Mouse (Mus musculus): ENCODE data around the gene Irf8.

Irf8 gene

DNA sequence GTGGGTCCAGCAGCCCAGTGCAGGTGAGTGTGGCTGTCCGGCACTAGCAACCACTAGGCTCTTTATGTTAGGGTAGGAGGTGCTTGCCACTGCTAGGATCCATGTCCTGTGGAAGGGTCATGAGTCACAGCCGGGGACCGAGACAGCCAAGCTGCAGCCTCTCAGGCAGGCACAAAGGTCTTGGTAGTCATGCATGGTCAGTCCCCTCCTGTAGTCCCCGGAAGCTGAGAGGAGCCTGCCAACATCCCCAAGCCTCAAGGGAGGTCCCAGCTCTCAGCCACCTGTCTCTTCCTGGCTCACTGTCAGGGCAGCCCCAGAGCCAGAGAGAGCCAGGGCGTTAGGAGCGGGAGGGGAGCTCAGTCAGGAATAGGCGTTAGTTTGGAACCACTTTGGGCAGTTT lies 11.1 kb downstream of the Irf8 start:
- DNase-seq (ENCODE audit: low spot score in 2 of 2) = no peak

GRCm38 (mm10) chr8:120750616-120751015 lies 14.5 kb downstream of the Irf8 start:
- DNase-seq (ENCODE audit: low spot score in 2 of 2) = no peak

DNA sequence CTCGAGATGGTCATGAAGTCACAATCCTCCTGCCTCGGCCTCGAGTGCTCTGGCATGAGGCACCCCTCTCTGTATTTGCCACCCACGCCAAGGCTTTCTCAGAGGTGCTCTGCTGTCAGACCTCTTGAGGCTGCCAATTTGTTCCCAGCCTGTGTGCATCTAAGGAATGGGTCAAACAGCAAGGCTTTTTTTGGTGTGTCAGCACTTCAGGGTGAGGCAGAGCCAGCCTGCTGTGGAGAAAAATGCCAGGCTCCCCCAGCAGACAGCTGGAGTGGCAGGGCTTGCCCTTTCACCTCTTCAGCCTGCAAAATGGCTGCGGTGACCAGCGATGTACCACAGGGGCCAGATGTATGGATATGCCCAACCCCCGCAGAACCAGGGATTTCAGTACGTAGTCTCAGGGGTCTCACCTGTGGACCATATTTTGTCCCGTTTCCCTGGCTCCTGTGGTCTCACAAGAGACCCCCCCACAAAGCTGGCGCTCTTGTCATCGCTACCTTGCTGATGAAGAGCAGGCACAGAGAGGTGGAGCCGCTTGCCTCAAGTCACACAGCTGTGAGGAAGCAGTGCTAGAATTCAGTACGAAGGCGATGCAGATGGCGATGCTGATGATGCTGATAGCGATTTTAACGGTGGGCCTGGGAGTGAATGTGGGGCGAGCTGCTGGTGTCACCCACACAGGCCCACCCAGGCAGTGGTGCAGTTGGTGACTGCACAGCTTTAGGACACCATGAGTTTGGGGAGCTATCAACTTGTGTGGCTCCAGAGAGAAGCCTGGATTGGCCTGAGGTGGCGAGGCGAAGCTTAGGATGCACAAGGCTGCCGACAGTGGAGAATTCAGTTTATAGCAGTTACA lies 15.3 kb downstream of the Irf8 start:
- DNase-seq (ENCODE audit: low spot score in 2 of 2) = no peak

GRCm38 (mm10) chr8:120752082-120752452 lies 15.9 kb downstream of the Irf8 start:
- no peak for DNase-seq (ENCODE audit: low spot score in 2 of 2)

DNA sequence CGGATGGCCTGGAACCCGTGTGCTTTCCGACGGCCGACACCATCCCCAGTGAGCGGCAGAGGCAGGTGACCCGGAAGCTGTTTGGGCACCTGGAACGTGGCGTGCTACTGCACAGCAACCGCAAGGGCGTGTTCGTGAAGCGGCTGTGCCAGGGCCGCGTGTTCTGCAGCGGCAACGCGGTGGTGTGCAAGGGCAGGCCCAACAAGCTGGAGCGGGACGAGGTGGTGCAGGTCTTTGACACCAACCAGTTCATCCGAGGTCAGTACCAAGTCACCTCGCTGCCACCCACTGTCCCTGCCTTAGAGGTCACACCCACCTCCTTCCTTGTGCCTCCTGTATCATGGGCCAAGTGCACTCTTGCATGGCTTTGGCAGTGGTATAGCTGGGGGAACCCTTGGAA lies 17.3 kb downstream of the Irf8 start:
- DNase-seq (ENCODE audit: low spot score in 2 of 2) = no peak

DNA sequence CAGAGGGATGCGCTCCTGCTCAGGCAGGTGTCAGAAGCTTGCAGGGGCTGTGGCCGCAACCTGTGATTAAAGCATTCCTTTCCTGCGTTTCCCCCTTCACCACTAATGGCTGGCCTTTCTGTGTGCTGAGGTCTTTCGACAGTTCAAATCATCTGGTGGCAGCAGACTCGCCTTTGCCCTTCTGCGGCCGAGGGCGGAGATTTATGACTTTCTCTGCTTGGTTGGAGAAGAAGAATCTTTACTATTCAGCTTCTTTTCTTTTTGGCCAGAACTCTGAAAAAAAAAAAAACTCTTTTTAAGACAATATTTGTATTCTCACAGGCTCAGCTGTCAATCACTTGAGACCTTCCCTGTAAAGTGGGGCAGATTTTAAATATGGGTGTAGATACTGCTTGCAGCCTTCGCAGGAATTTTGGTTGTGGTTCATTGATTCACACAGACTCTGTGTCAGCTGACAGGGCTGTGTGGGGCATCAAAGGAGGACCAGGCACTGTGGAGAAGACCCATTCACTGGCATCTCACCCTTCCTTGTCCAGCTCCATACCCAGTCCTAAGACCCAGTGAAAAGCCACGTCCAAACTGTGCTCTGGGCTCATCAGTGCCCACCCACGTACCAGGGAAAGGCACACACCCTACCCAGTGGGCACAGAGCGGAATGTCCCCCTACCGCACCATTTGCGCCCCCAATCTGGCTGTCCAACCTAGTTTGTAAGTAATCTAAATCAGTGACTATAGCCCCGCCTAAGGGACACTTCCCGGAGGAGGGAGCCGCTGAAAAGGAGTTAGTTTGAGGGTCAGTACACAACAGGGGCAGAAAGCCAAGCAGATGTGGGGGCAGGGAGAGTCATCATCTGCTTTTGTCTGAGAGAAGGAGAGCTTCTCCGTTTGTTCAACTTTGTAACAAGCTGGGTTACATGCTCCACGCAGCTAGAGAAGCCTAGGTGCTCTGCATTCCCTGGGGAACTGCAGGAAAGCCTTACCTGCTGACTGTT lies 19.4 kb downstream of the Irf8 start:
- no peak for DNase-seq (ENCODE audit: low spot score in 2 of 2)

DNA sequence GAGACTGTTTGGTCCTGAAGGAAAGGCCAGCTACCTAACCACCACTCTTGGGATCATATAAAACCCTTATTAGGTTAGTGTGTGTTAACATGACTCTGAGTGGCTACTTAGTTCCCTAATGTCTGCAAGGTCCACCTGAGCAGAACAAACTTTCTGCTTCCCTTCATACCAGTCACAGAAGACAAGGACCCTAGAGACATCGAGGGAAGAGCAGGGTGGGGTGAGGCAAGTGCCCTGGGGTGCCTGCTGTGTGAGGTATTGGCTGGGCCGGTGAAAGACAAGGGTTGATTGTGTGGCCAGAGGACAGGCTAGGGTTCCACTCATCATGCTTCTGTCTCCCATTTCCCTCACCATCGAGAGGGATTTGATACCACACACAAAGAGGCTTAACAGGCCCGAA lies 21.8 kb downstream of the Irf8 start:
- DNase-seq (ENCODE audit: low spot score in 2 of 2) = no peak

- DNase-seq (ENCODE audit: low spot score in 2 of 2) = no peak
Measured at GRCm38 (mm10) chr8:120759847-120760246, 23.7 kb downstream of the Irf8 start.

DNA sequence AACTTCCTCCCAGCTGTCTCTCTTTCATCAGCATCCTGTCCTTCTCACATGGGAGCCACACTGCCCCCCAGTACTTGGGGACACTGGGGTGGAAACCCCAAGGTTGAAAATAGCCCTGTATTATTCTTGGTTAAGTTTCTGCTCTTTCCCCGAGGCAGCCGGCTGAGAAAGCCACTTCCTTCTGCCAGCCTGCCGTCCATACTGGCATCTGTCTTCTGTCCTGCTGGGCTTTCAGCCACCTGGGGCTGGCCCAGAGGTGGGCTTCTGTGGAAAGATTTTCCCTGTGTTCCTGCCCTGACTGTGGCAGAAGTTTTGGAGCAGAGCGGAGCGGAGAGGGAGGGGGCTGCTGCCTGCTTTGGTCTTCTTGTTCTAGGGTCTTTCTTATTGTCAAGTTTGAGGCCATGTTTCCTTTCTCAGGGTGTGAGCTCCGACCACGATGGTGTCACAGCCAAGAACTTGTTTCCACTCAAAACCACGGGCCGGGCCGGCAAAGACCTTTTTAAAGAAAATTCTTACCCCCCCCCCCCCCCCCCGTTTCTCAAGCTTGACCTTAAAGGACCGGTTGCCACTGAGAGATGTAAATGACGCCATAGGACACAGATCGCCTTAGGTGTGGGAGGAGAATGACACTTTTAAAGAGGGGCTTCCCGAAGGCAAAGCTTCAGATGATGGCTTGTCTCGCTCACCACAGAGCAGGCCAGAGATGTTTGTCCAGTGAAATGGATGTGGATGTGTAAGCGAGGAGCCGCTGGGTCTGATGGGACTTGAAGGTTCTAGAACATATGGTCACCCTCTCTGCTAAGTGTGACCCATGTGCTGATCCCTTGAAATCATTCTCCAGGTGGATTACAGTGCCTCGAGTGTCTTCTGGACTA lies 24.4 kb downstream of the Irf8 start:
- DNase-seq (ENCODE audit: low spot score in 2 of 2) = no peak

DNA sequence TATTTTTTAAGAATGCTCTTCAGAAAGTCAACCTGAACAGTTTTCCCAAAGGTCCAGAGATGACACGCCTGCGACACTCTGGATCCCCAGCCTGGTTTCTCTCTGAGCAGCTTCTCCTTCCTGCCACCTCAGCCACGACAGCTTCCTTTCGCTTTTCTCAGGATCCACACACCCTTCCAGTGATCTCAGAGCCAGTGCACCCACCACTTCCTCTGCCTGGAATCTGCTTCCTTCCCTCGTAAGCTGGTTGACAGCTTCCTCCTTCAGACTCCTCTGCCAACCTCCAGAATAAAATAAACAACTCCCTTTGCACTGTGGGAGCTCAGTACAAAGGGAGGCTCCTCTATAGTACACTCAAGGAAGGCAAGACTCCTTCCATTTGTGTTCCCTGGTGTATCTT lies 27.1 kb downstream of the Irf8 start:
- DNase-seq (ENCODE audit: low spot score in 2 of 2) = no peak

DNA sequence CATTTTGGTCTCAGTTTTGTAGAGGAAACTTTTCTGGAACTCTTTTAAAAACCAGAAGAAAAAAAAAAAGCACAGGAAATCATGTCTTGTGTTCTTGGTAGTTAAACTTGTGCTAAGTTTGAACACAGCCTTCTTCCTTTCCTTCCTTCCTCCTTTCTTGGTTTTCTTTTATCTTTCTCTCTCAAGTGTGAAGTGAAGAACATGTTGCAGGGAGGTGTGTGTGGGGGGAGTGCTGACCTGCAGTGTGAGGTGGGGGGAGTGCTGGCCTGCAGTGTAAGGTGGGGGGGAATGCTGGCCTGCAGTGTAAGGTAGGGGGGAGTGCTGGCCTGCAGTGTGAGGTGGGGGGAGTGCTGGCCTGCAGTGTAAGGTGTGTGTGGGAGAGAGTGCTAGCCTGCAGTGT lies 28.5 kb downstream of the Irf8 start:
- no peak for DNase-seq (ENCODE audit: low spot score in 2 of 2)

DNA sequence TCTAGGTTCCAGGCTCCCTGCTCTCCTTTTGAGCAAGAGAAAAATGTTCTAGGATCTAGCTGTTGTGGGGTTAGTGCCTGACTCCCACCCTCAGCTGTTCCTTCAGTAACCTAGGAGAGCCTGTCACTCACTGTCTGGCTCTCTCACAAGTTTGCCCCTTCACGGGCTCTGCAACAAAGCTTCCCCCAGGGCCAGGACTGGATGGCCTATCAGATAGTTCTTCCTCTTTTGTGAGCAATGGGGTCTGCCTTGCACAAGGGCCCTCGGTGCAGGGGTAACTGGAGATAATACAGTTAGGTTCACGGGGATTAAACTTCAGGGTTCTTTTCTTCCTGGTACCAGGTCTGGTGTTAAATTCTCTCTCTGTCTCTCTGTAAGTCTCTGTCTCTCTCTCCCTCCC lies 30.5 kb downstream of the Irf8 start:
- no peak for DNase-seq (ENCODE audit: low spot score in 2 of 2)

GRCm38 (mm10) chr8:120768454-120769218 lies 32.5 kb downstream of the Irf8 start:
- no peak for DNase-seq (ENCODE audit: low spot score in 2 of 2)

GRCm38 (mm10) chr8:120777184-120777583 lies 41.0 kb downstream of the Irf8 start:
- no peak for DNase-seq (ENCODE audit: low spot score in 2 of 2)

- no peak for DNase-seq (ENCODE audit: low spot score in 2 of 2)
Measured at GRCm38 (mm10) chr8:120777732-120778131, 41.6 kb downstream of the Irf8 start.

GRCm38 (mm10) chr8:120779106-120779505 lies 42.9 kb downstream of the Irf8 start:
- DNase-seq (ENCODE audit: low spot score in 2 of 2) = no peak

- no peak for DNase-seq (ENCODE audit: low spot score in 2 of 2)
Measured at GRCm38 (mm10) chr8:120783781-120784180, 47.6 kb downstream of the Irf8 start.

DNA sequence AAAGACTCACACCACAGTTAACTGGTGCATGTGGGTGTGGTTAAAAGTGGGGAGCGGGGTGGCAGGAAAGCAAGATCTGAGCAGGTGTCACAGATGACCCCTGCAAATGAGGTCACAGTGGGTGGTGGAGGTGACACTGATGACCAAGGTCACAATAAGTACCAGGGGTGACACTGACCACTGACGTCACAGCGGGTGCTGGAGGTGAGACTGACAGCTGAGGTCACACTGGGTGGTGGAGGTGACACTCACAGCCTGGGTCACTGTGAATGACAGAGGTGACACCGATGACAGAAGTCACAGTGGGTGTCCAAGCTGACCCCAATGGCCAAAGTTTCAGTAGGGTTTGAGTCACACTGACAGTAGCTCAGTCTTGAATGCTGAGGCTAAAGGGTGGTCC lies 50.6 kb downstream of the Irf8 start:
- no peak for DNase-seq (ENCODE audit: low spot score in 2 of 2)

- no peak for DNase-seq (ENCODE audit: low spot score in 2 of 2)
Measured at GRCm38 (mm10) chr8:120787631-120788030, 51.5 kb downstream of the Irf8 start.

DNA sequence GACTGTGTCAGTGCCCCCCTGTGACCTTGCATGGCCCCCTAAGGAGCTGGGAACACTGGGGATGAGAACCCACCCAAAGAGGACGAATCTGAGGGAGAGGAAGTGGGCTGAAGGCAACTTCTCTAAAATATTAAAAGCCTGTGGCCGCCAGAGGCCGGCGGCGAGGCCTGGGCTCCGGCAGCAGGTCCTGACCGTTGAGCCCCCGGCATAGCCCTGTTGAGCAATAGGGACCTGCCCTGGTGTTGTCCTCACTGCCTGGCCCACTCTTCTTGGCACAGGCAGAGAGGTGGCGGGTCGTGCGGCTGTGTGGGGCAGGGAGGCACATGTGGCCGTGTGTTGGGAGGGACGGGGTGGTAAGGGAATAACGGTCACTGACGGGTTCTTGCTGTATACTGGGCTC lies 56.6 kb downstream of the Irf8 start:
- DNase-seq (ENCODE audit: low spot score in 2 of 2) = no peak

Data from frontal cortex, postnatal 10 days (tissue).